Mouse (Mus musculus): ENCODE data around the gene Filip1. TPM values are rescaled to one million over a fixed set of nuclear protein-coding genes. Genes with fewer than 3 reads are reported as not detected.

The Filip1 gene
- polyA plus RNA-seq, 1 experiment: 1.8 TPM

DNA sequence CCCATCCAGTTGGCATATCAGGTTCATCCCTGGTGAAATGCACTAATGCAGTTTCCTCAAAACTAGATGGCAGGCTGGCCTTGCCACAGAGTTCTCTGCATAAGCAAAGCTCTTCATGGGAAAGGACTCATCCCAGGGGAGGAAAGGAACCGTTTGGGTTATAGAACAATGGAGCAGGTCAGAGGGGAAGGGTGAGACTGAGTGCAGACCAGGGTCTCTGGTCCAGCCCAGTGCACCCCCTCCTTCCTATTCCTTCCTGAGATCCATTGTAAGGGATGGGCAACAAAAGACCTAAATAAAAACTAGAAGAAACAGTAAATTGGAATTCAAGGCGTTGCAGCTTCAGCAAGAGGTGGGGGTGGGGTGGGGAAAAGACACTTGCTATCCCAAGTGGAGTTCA is 140.1 kb downstream of the Filip1 start:
- no peaks in the 10 kb centered on the region for H3K36me3 ChIP-seq (ENCODE audit: control insufficient read depth, insufficient read depth, low read length)
- TF ChIP-seq CTCF (conservative IDR thresholded peaks at IDR 0.05; ENCODE audit: insufficient read depth, insufficient read length, low read depth, low read length) (no peak), POLR2A (IDR thresholded peaks at IDR 0.05; ENCODE audit: low read depth, low read length) (no peak)
- WGBS: 51% methylated on average over 2 of the region's 2 CpGs
- H3K27ac ChIP-seq (ENCODE audit: insufficient read depth, low read depth, low read length): no peak overlapping the region
- no peaks in the 10 kb centered on the region for H3K27me3 ChIP-seq (replicated peaks; ENCODE audit: control insufficient read depth, insufficient read depth, low read length)
- peak; percentile 28 for DNase-seq
- no peak overlapping the region for H3K4me3 ChIP-seq (ENCODE audit: insufficient read depth, low read depth, low read length)
- H3K4me1 ChIP-seq (ENCODE audit: control insufficient read depth, insufficient read depth, low read length): 0 out of 2 replicates have a peak, but pooled peaks cover 5% of the 10 kb centered on the region

DNA sequence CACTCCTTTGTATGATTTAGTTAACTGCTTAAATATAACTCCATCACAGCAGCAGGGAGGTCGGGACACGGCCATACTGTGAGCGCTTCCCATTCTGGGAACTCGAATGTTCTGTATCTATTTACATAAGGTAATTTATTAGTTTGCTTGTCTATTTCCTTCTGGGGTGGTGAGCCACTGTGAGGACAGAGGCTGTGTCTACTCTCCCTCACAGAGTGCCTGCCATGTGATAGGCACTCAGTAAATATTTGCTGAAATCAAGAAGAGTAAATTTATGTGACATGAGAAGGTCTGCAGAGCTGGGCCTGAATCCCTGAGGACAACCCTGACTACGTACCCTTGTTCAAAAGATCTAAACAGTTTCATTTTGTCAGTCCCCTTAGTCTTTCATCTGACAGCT is 143.1 kb downstream of the Filip1 start:
- TF ChIP-seq POLR2A (IDR thresholded peaks at IDR 0.05; ENCODE audit: low read depth, low read length): no peak
- TF ChIP-seq CTCF (conservative IDR thresholded peaks at IDR 0.05; ENCODE audit: insufficient read depth, insufficient read length, low read depth, low read length): no peak
- DNase-seq: no peak
- Histone ChIP-seq H3K4me3 (ENCODE audit: insufficient read depth, low read depth, low read length) (no peak overlapping the region), H3K27me3 (replicated peaks; ENCODE audit: control insufficient read depth, insufficient read depth, low read length) (0 out of 2 replicates have a peak, but pooled peaks cover 2% of the 10 kb centered on the region), H3K27ac (ENCODE audit: insufficient read depth, low read depth, low read length) (no peak overlapping the region), H3K4me1 (ENCODE audit: control insufficient read depth, insufficient read depth, low read length) (0 out of 2 replicates have a peak, but pooled peaks cover 5% of the 10 kb centered on the region), H3K36me3 (ENCODE audit: control insufficient read depth, insufficient read depth, low read length) (no peaks in the 10 kb centered on the region)
- WGBS: 41% methylated on average over 5 of the region's 5 CpGs

DNA sequence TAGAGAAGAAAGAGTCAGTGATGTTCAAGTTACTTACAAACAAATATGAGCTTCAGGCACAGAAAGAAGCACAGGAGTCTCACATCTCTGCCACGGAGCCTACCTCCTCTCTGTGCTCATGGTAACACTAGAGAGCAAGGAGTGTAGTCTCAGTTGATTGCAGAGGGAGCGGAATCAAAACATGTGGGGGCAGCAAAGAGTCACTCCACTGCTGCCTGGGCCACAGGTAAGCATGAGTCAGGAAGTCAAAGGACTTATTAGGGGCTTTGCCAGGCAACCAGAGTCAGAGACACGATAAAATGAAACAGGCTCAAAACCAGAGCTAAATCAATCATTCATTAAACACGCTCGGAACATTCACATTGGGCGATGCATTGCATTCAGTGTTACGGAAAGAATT is 146.7 kb downstream of the Filip1 start:
- WGBS: 55% methylated on average over 7 of the region's 7 CpGs
- 0 out of 2 replicates have a peak, but pooled peaks cover 2% of the 10 kb centered on the region for H3K27me3 ChIP-seq (replicated peaks; ENCODE audit: control insufficient read depth, insufficient read depth, low read length)
- H3K4me1 ChIP-seq (ENCODE audit: control insufficient read depth, insufficient read depth, low read length): no peaks in the 10 kb centered on the region
- H3K4me3 ChIP-seq (ENCODE audit: insufficient read depth, low read depth, low read length): no peak overlapping the region
- peak; percentile 12 for DNase-seq
- TF ChIP-seq CTCF (conservative IDR thresholded peaks at IDR 0.05; ENCODE audit: insufficient read depth, insufficient read length, low read depth, low read length) (no peak; the same call in 1 of the 2 replicates), POLR2A (IDR thresholded peaks at IDR 0.05; ENCODE audit: low read depth, low read length) (no peak)
- no peaks in the 10 kb centered on the region for H3K36me3 ChIP-seq (ENCODE audit: control insufficient read depth, insufficient read depth, low read length)
- no peak overlapping the region for H3K27ac ChIP-seq (ENCODE audit: insufficient read depth, low read depth, low read length)

DNA sequence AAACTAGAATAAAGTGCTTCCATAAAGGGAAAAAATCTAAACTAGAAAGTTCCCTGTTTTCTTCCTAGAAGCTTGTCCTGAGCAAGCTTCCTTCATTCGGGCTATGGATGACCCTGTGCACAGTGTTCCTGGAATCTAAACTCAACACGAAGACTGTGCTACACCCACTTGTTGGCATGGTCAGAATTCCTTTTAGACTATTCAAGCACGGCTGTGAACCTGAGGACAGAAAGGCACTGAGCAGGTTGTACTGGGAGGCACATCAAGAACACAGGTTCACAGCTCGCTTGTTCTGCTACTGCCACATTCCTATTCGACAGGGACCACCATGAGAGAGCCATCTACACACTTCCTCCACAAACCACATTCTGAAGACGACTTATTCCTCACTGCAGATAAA is 150.1 kb downstream of the Filip1 start:
- WGBS: 62% methylated on average over 6 of the region's 6 CpGs
- TF ChIP-seq CTCF (conservative IDR thresholded peaks at IDR 0.05; ENCODE audit: insufficient read depth, insufficient read length, low read depth, low read length) (no peak), POLR2A (IDR thresholded peaks at IDR 0.05; ENCODE audit: low read depth, low read length) (no peak)
- Histone ChIP-seq H3K4me3 (ENCODE audit: insufficient read depth, low read depth, low read length) (no peak overlapping the region), H3K36me3 (ENCODE audit: control insufficient read depth, insufficient read depth, low read length) (no peaks in the 10 kb centered on the region), H3K4me1 (ENCODE audit: control insufficient read depth, insufficient read depth, low read length) (no peaks in the 10 kb centered on the region), H3K27ac (ENCODE audit: insufficient read depth, low read depth, low read length) (no peak overlapping the region), H3K27me3 (replicated peaks; ENCODE audit: control insufficient read depth, insufficient read depth, low read length) (0 out of 2 replicates have a peak, but pooled peaks cover 2% of the 10 kb centered on the region)
- DNase-seq: no peak

DNA sequence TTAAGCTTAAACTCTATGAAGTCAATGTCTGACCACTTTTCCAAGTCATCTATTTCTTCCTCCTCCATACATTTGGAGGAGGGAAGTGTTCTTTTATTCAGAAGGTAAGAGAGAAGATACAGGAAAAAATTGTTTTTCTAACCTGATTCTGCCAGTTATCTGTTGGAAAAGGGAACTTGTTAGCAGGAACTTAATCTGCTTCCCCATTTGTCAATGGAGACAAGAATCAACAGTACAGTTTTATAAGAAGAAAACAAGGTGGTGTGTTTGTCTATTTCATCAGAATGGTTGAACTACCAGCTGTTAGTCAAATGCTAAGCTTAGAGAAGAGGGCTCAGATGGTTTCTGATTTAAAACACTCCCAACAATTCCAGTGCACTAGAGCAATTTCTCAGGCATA is 165.6 kb downstream of the Filip1 start:
- no peak overlapping the region for H3K4me3 ChIP-seq (ENCODE audit: insufficient read depth, low read depth, low read length)
- H3K27ac ChIP-seq (ENCODE audit: insufficient read depth, low read depth, low read length): no peak overlapping the region
- H3K4me1 ChIP-seq (ENCODE audit: control insufficient read depth, insufficient read depth, low read length): no peaks in the 10 kb centered on the region
- no peaks in the 10 kb centered on the region for H3K27me3 ChIP-seq (replicated peaks; ENCODE audit: control insufficient read depth, insufficient read depth, low read length)
- TF ChIP-seq POLR2A (IDR thresholded peaks at IDR 0.05; ENCODE audit: low read depth, low read length) (no peak), CTCF (conservative IDR thresholded peaks at IDR 0.05; ENCODE audit: insufficient read depth, insufficient read length, low read depth, low read length) (no peak)
- DNase-seq: no peak
- no peaks in the 10 kb centered on the region for H3K36me3 ChIP-seq (ENCODE audit: control insufficient read depth, insufficient read depth, low read length)

DNA sequence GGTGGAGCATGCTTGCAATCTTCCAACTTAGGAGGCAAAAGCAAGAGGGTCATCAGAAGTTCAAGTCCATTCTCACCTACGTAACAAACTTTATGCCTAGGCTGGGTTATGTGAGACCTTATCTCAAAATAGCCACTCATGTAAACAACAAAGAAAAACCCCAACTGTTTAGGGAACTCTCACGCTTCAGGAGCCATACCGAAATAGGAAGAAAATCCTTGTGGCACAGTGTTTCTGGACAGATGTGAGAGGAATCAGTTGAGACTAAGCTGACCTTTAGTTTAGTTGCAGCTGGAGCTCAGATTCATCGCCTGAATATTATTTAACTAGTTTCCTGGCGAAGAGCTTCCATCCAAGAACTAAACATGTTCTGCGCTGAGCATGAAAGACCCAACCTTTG is 170.0 kb downstream of the Filip1 start:
- no peaks in the 10 kb centered on the region for H3K36me3 ChIP-seq (ENCODE audit: control insufficient read depth, insufficient read depth, low read length)

DNA sequence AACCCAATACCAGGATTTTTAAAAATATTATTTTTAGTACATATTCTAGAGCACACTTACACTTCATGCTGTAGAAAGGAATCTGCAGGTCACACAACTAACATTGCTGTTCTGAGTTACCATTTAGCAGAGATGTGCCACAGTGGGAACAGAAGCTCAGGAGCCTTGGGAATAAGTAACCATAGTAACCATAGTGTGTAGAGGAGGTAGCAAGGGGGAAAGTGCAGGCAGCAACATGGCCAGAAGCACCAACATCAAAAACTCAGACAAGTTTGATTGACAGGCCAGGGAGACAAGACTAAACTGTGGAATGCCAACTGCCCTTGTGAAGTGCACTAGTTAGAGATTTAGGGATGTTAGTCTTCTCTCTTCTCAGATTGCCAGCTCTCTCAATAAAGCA is 170.6 kb downstream of the Filip1 start:
- H3K4me3 ChIP-seq (ENCODE audit: insufficient read depth, low read depth, low read length): no peak overlapping the region

More for the DNA sequence above, 170.0 kb downstream of the Filip1 start:
- Histone ChIP-seq H3K27ac (ENCODE audit: insufficient read depth, low read depth, low read length) (no peak overlapping the region), H3K4me3 (ENCODE audit: insufficient read depth, low read depth, low read length) (no peak overlapping the region), H3K27me3 (replicated peaks; ENCODE audit: control insufficient read depth, insufficient read depth, low read length) (no peaks in the 10 kb centered on the region), H3K4me1 (ENCODE audit: control insufficient read depth, insufficient read depth, low read length) (no peaks in the 10 kb centered on the region)
- 77% methylated on average over 6 of the region's 6 CpGs for WGBS
- TF ChIP-seq POLR2A (IDR thresholded peaks at IDR 0.05; ENCODE audit: low read depth, low read length) (no peak), CTCF (conservative IDR thresholded peaks at IDR 0.05; ENCODE audit: insufficient read depth, insufficient read length, low read depth, low read length) (no peak)
- no peak for DNase-seq

More for the DNA sequence above, 170.6 kb downstream of the Filip1 start:
- Histone ChIP-seq H3K36me3 (ENCODE audit: control insufficient read depth, insufficient read depth, low read length) (no peaks in the 10 kb centered on the region), H3K27me3 (replicated peaks; ENCODE audit: control insufficient read depth, insufficient read depth, low read length) (no peaks in the 10 kb centered on the region), H3K4me1 (ENCODE audit: control insufficient read depth, insufficient read depth, low read length) (no peaks in the 10 kb centered on the region), H3K27ac (ENCODE audit: insufficient read depth, low read depth, low read length) (no peak overlapping the region)
- TF ChIP-seq POLR2A (IDR thresholded peaks at IDR 0.05; ENCODE audit: low read depth, low read length): no peak
- TF ChIP-seq CTCF (conservative IDR thresholded peaks at IDR 0.05; ENCODE audit: insufficient read depth, insufficient read length, low read depth, low read length): no peak
- DNase-seq: no peak

Data from kidney, adult 2 months (tissue).